Mouse (Mus musculus): ENCODE results near the gene Capn7. TPM values are rescaled to one million over a fixed set of nuclear protein-coding genes. Genes with fewer than 3 reads are reported as not detected.

Capn7 gene
- polyA plus RNA-seq, 1 experiment from 2014 or later = 37.1 TPM

Other genes with a start within 250 kb of the Capn7 start
- 66.2 and 73.3 TPM in 2 replicates for gene Smim4, start 207.7 kb upstream of the Capn7 start, polyA plus RNA-seq (2016; fragmentation: Nextera tagmentation; extraction: Ambion mirVana)
- 422 and 507 TPM in 2 replicates for gene Nt5dc2, start 205.6 kb upstream of the Capn7 start, polyA plus RNA-seq (2016; fragmentation: Nextera tagmentation; extraction: Ambion mirVana)
- 28.9 and 30.2 TPM in 2 replicates for gene Stab1, start 168.0 kb upstream of the Capn7 start, polyA plus RNA-seq (2016; fragmentation: Nextera tagmentation; extraction: Ambion mirVana)
- 1,899 and 2,942 TPM in 2 replicates for gene Tnnc1, start 128.3 kb upstream of the Capn7 start, polyA plus RNA-seq (2016; fragmentation: Nextera tagmentation; extraction: Ambion mirVana)
- 457 and 500 TPM in 2 replicates for gene Nisch, start 119.7 kb upstream of the Capn7 start, polyA plus RNA-seq (2016; fragmentation: Nextera tagmentation; extraction: Ambion mirVana)
- 0.47 and 0.54 TPM in 2 replicates for gene Sema3g, start 118.8 kb upstream of the Capn7 start, polyA plus RNA-seq (2016; fragmentation: Nextera tagmentation; extraction: Ambion mirVana)
- 8.4 and 11.8 TPM in 2 replicates for gene Phf7, start 85.3 kb upstream of the Capn7 start, polyA plus RNA-seq (2016; fragmentation: Nextera tagmentation; extraction: Ambion mirVana)
- gene Bap1, start 85.2 kb upstream of the Capn7 start, polyA plus RNA-seq (2016; fragmentation: Nextera tagmentation; extraction: Ambion mirVana) = 76.2 and 80.7 TPM in 2 replicates
- 1.6 and 2.8 TPM in 2 replicates for gene Dnah1, start 12.7 kb upstream of the Capn7 start, polyA plus RNA-seq (2016; fragmentation: Nextera tagmentation; extraction: Ambion mirVana)
- 26.5 and 30.1 TPM in 2 replicates for gene Sh3bp5, start 99.4 kb downstream of the Capn7 start, polyA plus RNA-seq (2016; fragmentation: Nextera tagmentation; extraction: Ambion mirVana)
- gene Eaf1, start 157.8 kb downstream of the Capn7 start, polyA plus RNA-seq (2016; fragmentation: Nextera tagmentation; extraction: Ambion mirVana) = 22.3 and 25.7 TPM in 2 replicates
- 52.7 and 64.4 TPM in 2 replicates for gene Mettl6, start 158.4 kb downstream of the Capn7 start, polyA plus RNA-seq (2016; fragmentation: Nextera tagmentation; extraction: Ambion mirVana)

All from heart, embryonic 10.5 days (tissue).